Mouse (Mus musculus) cortical plate, adult 2 months (tissue): Measurements from ENCODE around the gene Slc7a5. TPM values are rescaled to one million over a fixed set of nuclear protein-coding genes. Genes with fewer than 3 reads are reported as not detected.

Experiments used
- H3K27ac ChIP-seq: fragments of 200-500 bp; 2 replicates; pipeline ENCODE4 v1.5.1; 2012; ENCODE audit warnings: low read length, control low read depth, inconsistent platforms; ENCODE audit not compliant: insufficient read depth
- H3K4me1 ChIP-seq: fragments of 200-500 bp; 2 replicates; pipeline ENCODE4 v1.6.1; 2011; ENCODE audit warnings: low read length; ENCODE audit not compliant: control insufficient read depth, insufficient read depth
- H3K4me3 ChIP-seq: fragments of 200-500 bp; 2 replicates; pipeline ENCODE4 v1.5.1; 2011; ENCODE audit warnings: mild to moderate bottlenecking, low read length, control low read depth; ENCODE audit not compliant: insufficient read depth
- CTCF ChIP-seq: fragments of 200-500 bp; IDR thresholded peaks from 2 replicates; pipeline ENCODE4 v1.5.1; 2011; ENCODE audit warnings: mild to moderate bottlenecking, control low read depth, low read length; ENCODE audit not compliant: insufficient read depth; ENCODE audit errors: extremely low read depth
- POLR2A ChIP-seq: fragments of 200-500 bp; IDR thresholded peaks from 2 replicates; pipeline ENCODE4 v1.6.1; 2011; ENCODE audit warnings: mild to moderate bottlenecking, low read length, control low read depth; ENCODE audit not compliant: insufficient read depth; ENCODE audit errors: extremely low read depth
- polyA plus RNA-seq: library from polyadenylated mRNA; depleted of rRNA; stranded (reverse); fragments of >200 nt; gene quantifications from 2 replicates; pipeline ENCODE4 v1.2.3, GENCODE M21; 2012

The Slc7a5 gene
- polyA plus RNA-seq, 1 experiment, result 74.1 TPM

GRCm38 (mm10) chr8:121911987-121912386, 4.5 kb upstream of the Slc7a5 start:
- Histone ChIP-seq H3K27ac (peak overlapping the region; percentile 68), H3K4me3 (no peak overlapping the region), H3K4me1 (peaks cover 2% of the 10 kb centered on the region; the same call in 1 of the 2 replicates)
- TF ChIP-seq POLR2A, result no peak
- no peak for TF ChIP-seq CTCF

- Histone ChIP-seq H3K4me3 (no peak overlapping the region), H3K4me1 (peaks cover 2% of the 10 kb centered on the region; the same call in 1 of the 2 replicates), H3K27ac (peak overlapping the region; percentile 68)
- TF ChIP-seq POLR2A (no peak), CTCF (no peak)
These were observed 3.9 kb upstream of the Slc7a5 start for GRCm38 (mm10) chr8:121911400-121911799.

GRCm38 (mm10) chr8:121909663-121910062, 2.2 kb upstream of the Slc7a5 start:
- TF ChIP-seq CTCF (peak; percentile 53), POLR2A (no peak)

GRCm38 (mm10) chr8:121909148-121909541, 1.7 kb upstream of the Slc7a5 start:
- no peak overlapping the region for H3K4me3 ChIP-seq
- H3K27ac ChIP-seq, result no peak overlapping the region

More at GRCm38 (mm10) chr8:121909663-121910062, 2.2 kb upstream of the Slc7a5 start:
- peaks cover 7% of the 10 kb centered on the region; the same call in 1 of the 2 replicates for H3K4me1 ChIP-seq
- no peak overlapping the region for H3K4me3 ChIP-seq
- no peak overlapping the region for H3K27ac ChIP-seq

GRCm38 (mm10) chr8:121908378-121909147, 1.1 kb upstream of the Slc7a5 start:
- no peak overlapping the region; the same call in 1 of the 2 replicates for H3K4me3 ChIP-seq
- peaks cover 7% of the 10 kb centered on the region; the same call in 1 of the 2 replicates for H3K4me1 ChIP-seq

More at GRCm38 (mm10) chr8:121909148-121909541, 1.7 kb upstream of the Slc7a5 start:
- TF ChIP-seq POLR2A (no peak), CTCF (no peak)
- H3K4me1 ChIP-seq, result peaks cover 7% of the 10 kb centered on the region; the same call in 1 of the 2 replicates

GRCm38 (mm10) chr8:121906542-121907512, 667 bp downstream of the Slc7a5 start:
- peaks cover 7% of the 10 kb centered on the region; the same call in 1 of the 2 replicates for H3K4me1 ChIP-seq
- H3K4me3 ChIP-seq, result peak overlapping the region; percentile 62
- peak overlapping the region; percentile 38; the same call in 1 of the 2 replicates for H3K27ac ChIP-seq
- TF ChIP-seq CTCF (no peak), POLR2A (no peak)

More at GRCm38 (mm10) chr8:121908378-121909147, 1.1 kb upstream of the Slc7a5 start:
- no peak overlapping the region for H3K27ac ChIP-seq
- TF ChIP-seq POLR2A, result no peak
- no peak for TF ChIP-seq CTCF

- no peak overlapping the region for H3K27ac ChIP-seq
- no peak for TF ChIP-seq POLR2A
- TF ChIP-seq CTCF, result no peak
- H3K4me3 ChIP-seq, result peak overlapping the region; percentile 62
- peaks cover 7% of the 10 kb centered on the region; the same call in 1 of the 2 replicates for H3K4me1 ChIP-seq
These were observed 1.6 kb downstream of the Slc7a5 start for GRCm38 (mm10) chr8:121905864-121906263.

- Histone ChIP-seq H3K27ac (no peak overlapping the region), H3K4me1 (peaks cover 7% of the 10 kb centered on the region; the same call in 1 of the 2 replicates), H3K4me3 (peak overlapping the region; percentile 62)
- no peak for TF ChIP-seq POLR2A
- no peak for TF ChIP-seq CTCF
These were observed 2.1 kb downstream of the Slc7a5 start for GRCm38 (mm10) chr8:121905420-121905819.

- Histone ChIP-seq H3K27ac (no peak overlapping the region), H3K4me3 (peak overlapping the region; percentile 24; the same call in 1 of the 2 replicates), H3K4me1 (peaks cover 7% of the 10 kb centered on the region; the same call in 1 of the 2 replicates)
- TF ChIP-seq POLR2A, result no peak
- no peak for TF ChIP-seq CTCF
These were observed 2.5 kb downstream of the Slc7a5 start for GRCm38 (mm10) chr8:121904999-121905398.
